Mouse (Mus musculus) left cerebral cortex, postnatal 36 days (tissue): ENCODE results near the gene Rnf31. TPM values are rescaled to one million over a fixed set of nuclear protein-coding genes. Genes with fewer than 3 reads are reported as not detected.

Experiments used
- DNase-seq, 2 experiments: peaks; one replicate each; pipeline ENCODE4 v3.0.0; 2021 to 2022; ENCODE audit warnings: low spot score in 2 of 2, mixed read lengths in 1 of 2
- intact Hi-C: fragments of 180-260 bp; cut with DNase I; formaldehyde crosslinking; loops from one replicate; pipeline ENCODE4 v1.15.1; 2025
- total RNA-seq, 2 experiments: library from RNA; stranded (reverse); gene quantifications; 2 replicates each; pipeline ENCODE4 v1.2.3; 2021

The Rnf31 gene
- total RNA-seq, 2 experiments from 2014 or later, result 30.4 to 33.5 TPM

DNA sequence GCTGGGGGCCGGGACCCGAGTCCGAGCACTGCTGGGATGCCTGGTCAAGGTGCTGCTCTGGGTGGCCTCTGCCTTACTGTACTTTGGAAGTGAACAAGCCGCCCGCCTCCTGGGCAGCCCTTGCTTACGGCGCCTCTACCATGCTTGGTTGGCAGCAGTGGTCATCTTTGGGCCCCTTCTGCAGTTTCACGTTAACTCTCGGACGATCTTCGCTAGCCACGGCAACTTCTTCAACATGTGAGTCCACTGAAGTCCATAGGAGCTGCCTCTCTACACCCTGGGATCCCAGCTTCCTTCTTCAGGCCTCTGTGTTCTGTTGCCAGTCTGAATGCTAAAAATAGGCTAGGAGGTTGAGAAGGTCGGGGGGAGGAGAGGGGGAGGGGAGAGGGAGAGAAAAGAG lies 15.8 kb upstream of the Rnf31 start:
- DNase-seq, result no peak
- intact Hi-C loops, result no loop called here

DNA sequence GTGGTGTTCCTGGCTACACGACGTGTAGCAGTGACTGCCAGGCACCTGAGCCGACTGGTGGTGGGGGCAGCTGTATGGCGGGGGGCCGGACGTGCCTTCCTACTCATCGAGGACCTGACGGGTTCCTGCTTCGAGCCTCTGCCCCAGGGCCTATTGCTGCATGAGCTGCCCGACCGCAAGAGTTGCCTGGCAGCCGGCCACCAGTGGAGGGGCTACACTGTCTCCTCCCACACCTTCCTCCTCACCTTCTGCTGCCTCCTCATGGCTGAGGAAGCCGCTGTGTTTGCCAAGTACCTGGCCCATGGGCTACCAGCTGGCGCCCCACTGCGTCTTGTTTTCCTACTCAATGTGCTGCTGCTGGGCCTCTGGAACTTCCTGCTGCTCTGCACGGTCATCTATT lies 15.1 kb upstream of the Rnf31 start:
- DNase-seq, result peak; percentile 22 to 29
- intact Hi-C loops, result no loop called here

DNA sequence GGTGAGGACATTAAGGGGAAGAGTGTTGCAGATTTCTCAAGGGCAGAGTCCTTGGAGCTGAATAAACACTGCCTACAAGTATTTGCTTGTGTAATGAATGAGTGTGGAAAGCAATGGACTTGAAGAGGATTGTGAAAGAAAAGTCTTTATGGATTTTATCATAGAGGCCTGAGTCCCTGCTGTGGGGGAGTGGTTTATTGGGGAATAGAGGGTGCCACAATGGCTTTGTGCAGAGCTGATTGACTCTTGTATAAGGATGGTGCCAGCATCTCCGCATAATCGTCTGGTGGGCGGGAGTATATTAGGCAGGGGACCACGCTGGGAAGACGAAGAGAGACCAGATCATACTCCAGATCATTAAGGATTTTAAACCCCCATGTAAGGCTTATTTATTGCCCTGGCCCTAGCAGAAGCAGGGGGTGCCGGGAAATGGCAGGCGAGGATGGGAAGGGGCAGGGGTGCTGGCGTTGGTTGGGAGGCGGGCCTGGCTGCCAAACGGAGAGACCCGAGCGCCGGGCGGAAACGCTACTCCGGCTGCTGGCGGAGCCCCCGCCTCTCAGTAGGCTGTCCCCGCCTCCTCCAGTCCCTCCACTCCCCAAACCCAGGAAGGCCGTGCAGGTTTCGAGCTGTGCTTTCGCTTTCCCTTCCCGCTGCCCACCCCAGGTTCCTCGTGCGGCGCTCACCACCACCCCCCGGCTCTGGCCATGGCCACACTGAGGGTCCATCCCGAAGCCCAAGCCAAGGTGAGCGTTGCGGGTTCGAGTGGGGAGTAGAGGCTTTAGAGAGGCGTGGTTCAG lies 13.4 kb upstream of the Rnf31 start, which contains the start of gene Psme1:
Psme1 (plus strand) TSS at position 253 of the 797 bp plus-strand sequence.
- intact Hi-C loops, result no loop called here
- DNase-seq, result peak; percentile 64 to 69

DNA sequence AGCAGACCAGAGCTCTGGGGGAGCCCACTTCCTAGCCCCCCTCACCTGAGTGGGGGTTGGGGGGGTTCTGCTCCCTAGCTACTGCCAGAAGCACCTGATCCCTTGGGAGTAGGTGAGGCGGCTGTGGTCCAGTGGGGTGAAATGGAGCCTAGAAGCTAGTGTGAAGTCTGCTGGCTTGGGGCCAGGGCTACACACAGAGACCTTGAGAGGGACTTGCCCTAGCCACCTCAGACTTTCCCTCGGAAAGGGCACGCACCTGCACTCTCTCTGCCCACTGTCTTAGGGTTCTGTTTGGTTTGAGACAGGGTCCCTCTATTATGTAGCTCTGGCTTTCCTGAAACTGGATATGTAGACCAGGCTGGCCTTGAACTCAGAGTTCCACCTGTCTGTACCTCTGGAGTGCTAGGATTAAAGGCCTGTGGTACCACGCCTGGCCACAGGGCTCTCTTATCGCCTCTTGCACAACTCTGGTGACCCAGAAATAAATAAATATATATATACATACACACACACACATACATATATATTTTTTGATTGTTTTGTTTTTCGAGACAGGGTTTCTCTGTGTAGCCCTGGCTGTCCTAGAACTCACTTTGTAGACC lies 12.7 kb upstream of the Rnf31 start:
- DNase-seq, result no peak
- intact Hi-C loops, result no loop called here

DNA sequence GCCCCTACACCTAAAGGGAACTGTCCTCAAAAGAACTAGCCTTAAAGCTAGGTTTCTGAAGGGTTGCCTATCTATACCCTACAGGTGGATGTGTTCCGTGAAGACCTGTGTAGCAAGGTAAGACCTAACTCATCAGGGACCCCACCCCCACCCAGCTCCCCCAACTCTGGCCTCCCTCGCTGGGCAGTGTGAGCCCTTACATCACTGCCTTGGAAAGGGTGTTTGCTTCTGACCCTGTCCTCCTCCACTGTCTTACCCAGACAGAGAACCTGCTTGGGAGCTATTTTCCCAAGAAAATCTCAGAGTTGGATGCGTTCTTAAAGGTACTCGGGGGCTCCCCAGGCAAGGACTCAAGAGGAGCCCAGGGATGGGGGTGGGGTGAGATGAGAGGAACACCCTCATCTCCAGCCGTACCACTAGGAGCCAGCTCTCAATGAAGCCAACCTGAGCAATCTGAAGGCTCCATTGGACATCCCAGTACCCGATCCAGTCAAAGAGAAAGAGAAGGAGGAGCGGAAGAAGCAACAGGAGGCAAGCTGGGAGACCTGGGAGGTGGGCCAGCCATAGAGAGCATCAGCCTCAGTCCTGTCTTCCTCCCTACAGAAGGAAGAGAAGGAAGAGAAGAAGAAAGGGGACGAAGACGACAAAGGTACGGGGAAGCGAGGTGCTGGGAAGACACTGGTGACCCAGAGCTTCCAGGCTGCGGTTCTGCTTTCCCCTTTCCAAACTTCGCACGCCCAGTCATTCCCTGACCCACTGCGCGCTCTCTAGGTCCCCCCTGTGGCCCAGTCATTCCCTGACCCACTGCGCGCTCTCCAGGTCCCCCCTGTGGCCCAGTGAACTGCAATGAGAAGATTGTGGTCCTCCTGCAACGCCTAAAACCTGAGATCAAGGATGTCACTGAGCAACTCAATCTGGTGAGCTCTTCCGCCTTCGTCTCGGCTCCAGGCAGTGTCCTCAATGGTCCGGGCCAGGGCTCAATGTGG lies 11.7 kb upstream of the Rnf31 start:
- DNase-seq, result no peak
- intact Hi-C loops, result no loop called here

DNA sequence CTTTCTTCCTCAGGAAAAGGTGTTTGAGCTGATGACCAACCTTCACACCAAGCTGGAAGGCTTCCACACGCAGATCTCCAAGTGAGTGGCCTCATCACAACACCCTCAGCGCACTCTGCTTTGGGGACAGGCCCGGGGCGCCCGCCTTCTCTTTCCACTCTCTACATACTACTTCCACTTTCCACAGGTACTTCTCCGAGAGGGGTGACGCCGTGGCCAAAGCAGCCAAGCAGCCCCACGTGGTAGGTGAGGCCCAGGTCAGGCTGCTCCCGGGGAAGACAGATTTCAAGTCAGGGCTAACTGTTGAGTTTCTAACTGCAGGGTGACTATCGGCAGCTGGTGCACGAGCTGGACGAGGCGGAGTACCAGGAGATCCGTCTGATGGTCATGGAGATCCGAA lies 10.8 kb upstream of the Rnf31 start:
- no peak for DNase-seq
- intact Hi-C loops, result no loop called here

DNA sequence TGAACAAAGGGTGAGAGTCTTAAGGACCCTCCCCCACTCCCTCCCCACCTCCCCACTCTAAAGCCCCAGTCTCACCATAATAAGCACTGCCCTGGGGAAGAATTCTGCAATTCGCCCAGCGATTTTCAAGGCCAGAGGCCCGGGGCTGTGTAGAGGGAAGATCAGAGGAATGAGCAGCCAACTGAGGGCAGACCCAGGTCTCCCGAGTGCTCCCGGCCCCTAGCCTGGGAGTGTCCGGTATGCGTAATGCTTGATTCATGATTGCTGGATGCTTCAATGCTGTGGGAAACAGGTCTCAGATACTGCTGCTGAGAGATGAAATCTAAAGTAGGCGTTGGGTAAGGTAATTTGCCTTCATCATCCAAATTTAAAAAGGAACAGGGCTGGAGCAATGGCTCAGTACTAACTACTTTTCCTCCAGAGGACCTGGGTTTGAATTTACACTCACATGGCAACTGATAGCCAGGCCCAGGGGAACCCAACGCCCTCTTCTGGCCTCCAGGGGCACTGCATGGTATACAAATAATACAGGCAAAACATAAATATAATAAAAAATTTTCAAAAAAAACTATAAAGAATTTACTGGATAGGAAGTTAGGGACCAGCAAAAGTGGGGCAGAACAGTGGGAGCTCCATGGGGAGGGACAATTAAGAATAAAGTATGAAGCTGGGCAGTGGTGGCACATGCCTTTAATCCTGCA lies 9.4 kb upstream of the Rnf31 start:
- DNase-seq, result no peak
- intact Hi-C loops, result no loop called here

DNA sequence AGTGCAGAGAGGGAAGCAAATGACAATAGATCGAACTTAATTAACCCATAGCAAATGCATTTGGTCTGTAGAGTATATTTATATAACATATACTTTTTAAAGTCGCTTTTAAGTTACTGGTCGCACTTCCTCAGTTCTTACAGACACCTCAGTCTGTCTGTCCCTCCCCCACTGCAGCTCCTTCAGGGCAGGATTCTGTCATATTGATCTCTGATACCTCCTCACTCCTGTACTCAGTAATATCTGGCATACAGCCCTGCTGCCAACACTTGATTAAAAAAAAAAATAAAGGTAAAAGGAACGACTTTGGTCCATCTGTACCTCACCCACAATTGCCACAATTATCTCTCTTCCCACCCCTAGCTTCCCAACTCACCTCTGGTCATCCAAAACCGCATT lies 7.2 kb upstream of the Rnf31 start:
- intact Hi-C loops, result no loop called here
- no peak for DNase-seq

DNA sequence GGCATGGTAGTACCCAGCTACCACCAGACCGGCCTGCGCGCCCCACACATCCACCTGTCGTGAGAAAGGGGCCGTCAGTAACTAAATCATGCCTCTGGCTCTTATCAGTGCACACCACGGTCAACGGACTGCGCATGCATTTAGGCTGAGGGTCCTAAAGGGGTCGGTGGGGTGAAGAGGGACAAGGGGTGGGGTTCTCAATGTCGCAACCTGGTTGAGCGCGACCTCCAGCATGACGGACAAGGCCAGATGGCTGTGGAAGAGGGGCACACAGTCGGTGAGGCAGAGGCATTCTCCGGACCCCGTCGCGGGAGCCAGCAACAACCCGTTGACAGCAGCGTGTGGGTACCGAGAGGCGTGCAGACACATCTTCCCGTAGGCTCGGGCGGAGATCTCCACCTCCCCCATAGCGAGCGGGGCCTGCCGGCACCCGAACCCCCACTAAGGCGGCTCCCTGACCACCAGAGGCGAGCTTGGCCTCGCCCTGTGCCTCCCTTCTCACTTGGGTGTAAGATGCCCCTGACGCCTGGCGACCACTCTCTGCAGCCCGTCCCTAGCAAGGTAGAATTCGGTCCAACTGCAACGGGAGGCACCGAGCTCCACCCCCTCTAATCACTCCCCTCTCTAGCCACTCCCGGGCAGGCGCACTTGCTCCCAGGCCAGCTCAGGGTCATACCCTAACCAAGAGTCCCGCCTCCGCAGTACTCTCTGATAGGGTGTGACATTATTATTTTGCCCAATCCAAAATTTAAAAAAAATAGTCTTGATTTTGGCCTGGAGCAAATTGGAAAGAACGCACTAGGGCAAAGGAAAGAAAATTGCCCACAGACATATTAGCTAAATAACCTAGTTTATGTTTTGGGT lies 6.6 kb upstream of the Rnf31 start, which contains the start of gene Emc9:
Emc9 (minus strand) TSS at position 601 of the 864 bp plus-strand sequence.
- peak; percentile 57 to 73 for DNase-seq
- intact Hi-C loops, result no loop called here

DNA sequence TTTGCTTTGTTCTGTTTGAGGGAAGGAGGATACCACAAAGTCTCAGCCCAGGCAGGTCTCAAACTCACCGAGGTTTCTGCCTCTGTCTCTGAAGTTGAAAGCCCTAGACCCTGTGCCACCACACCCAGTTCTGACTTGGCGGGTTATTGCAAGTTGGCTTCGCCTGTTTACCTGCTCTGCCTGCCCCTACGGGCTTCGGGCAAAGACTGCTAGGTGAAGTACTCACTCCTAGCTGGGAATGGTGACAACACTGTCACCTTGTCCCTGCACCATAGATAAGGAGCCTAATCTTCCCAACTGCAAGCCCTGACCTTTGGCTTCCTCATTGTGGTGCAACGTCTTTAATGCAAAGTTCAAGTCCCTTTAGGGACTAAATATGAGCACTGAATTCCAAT lies 5.9 kb upstream of the Rnf31 start:
- no peak for DNase-seq
- intact Hi-C loops, result no loop called here

DNA sequence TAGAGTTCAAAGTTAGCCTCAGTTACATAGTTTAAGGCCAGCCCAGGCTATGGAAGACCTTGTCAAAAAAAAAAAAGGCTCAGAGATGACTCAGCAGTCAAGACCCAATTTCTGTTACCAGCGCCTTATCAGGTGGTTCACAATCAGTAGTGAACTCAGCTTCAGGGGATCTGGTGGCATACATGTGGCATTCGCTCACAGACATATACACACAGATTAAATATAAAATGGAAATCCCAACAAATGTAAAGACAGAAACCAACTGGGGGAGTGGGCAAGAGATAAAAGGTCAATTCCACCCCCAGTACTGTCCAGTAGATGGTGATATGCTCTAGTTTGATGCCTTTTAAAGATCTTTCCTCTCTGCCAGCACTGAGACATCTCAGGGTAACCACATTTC lies 5.4 kb upstream of the Rnf31 start:
- DNase-seq, result no peak
- intact Hi-C loops, result no loop called here

DNA sequence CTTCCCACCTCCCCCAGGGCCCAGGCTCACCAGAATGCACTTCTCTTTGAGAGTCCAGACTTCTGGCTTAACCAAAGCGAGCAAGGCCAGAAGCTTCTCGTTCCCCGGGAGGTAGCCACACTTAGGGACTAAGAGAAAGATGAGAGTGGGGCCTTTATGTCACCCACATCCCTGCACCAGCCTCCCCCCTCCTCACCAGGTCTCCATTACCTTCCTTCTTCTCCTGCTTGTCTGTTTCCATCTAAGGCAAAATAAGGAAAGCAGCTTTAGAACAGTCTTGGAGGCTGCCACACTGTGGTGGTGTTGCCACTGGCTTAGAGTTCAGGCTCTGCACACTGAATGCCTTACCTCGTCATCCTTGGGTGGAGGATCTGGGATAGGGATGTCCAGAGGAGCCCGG lies 2.2 kb upstream of the Rnf31 start:
- DNase-seq, result no peak
- intact Hi-C loops, result no loop called here

DNA sequence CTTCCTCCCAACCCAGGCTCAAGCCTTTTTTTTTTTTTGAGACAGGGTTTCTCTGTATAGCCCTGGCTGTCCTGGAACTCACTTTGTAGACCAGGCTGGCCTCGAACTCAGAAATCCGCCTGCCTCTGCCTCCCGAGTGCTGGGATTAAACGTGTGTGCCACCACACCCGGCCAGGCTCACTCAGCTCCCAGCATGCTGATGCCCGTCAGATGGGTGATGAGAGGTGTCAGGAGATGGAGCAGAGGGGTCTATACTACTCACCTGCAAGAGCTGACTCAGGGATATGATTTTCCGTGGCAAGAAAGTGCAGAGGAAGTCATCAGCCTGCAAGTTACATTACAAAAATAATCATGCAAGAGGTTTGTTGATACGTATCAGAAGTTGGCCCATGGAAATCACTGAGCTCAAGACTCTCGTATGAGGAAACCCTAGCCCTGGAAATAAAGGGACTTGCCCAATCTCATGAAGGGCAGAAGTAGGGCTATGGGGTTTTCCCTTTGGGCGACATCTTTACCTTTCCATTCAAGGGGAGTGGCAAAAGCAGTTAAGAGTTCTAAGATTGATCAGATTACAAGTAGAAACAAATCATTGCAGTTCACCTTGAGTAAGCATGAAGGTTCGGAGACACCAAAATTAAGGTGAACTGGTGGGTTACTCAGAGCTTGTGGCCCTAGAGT lies 1.6 kb upstream of the Rnf31 start:
- DNase-seq, result no peak
- intact Hi-C loops, result loop anchor here (2.0 kb wide), 1 partner anchor 29 kb away; the partner anchor contains the start of genes A730061H03Rik and Dcaf11

DNA sequence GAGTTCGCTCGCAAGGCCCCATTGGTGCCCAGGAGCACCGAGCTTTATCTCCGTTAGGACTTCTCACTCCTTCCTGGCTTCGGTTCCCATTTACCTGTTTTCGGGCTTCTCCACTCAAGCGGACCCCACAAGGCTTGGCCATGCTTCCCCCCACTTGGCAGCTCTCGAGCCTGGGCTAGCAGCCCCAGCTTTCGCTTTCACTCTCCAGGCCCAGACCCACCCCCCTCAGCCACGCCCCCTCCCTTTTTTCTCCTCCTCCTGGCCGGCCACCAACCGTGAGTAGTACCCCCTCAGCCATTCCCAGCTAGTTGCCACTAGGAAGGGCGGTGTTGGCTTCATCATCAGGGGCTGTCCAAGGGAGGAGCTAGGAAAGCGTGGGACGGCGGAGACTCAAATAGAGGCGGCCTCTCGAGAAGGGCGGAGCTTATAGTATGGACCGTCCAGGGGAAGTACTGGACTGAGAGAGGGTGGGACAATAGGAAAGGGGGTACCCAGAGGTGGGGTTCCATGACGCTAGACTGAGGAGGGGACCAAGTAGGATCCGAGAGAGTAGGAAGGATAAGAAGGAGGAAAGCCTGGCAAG lies 669 bp upstream of the Rnf31 start, which contains the start of gene Psme2:
Psme2 (minus strand) TSS at position 366 of the 583 bp plus-strand sequence.
- intact Hi-C loops, result loop anchor here (2.0 kb wide), 1 partner anchor 30 kb away; the partner anchor contains the start of genes A730061H03Rik and Dcaf11
- peak; percentile 88 to 91 for DNase-seq

DNA sequence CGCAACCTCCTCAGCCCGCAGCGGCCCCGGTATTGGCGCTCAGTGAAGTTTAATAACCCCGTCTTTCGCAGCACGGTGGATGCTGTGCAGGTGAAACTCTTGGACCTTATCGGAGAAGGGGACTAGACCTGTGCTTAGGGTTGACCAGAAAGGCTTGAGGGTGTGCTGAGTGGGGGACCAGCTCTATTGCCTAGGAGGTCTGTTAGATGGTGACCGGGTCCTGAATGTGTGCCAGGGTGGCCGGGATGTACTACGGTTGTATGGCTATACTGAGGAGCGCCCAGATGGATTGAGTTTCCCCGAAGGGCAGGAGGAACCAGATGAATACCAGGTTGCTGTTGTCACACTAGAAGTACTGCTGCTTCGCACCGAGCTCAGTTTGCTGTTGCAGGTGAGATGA lies 718 bp downstream of the Rnf31 start:
- intact Hi-C loops, result no loop called here
- no peak for DNase-seq

DNA sequence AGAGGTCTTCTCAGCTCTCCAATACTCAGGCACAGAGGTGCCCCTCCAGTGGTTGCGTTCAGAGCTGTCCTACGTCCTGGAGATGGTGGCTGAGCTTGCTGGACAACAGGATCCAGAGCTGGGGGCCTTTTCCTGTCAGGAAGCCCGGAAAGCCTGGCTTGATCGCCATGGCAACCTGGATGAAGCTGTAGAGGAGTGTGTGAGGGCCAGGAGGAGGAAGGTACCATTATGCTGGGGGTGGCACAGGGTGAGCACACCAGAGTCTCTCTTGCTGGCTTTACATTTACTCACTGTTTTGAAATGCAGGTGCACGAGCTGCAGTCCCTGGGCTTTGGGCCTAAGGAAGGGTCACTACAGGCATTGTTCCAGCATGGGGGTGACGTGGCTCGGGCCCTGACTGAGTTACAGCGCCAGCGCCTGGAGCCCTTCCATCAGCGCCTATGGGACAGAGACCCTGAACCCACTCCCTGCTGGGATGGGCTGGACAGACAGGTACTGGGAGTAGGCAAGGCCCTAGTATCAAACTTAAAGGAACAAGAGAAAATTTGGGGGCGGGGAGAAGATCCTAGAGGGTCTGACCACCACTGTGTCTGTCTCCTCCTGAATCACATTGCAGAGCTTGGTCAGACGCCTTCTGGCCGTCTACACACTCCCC lies 4.7 kb downstream of the Rnf31 start:
- intact Hi-C loops, result no loop called here
- no peak for DNase-seq
